Mouse (Mus musculus) testis, adult 2 months (tissue): ENCODE measurements at regions not wholly inside any gene's neighbourhood (a gene's known extent, or its start where the extent isn't known, plus 50 kb on each side); places are given as distances from the start of the nearest gene placed in this dataset.

Experiments
- CTCF ChIP-seq: fragments of 200-500 bp; IDR thresholded peaks from 2 replicates; pipeline ENCODE4 v1.5.1; 2012; ENCODE audit warnings: low read depth, mild to moderate bottlenecking, inconsistent platforms, low read length, moderate library complexity; ENCODE audit not compliant: control insufficient read depth, insufficient read depth, insufficient replicate concordance
- POLR2A ChIP-seq: fragments of 200-500 bp; IDR thresholded peaks from 2 replicates; pipeline ENCODE4 v1.6.1; 2012; ENCODE audit warnings: low read depth, mild to moderate bottlenecking, inconsistent platforms, low read length, moderate library complexity; ENCODE audit not compliant: control insufficient read depth

DNA sequence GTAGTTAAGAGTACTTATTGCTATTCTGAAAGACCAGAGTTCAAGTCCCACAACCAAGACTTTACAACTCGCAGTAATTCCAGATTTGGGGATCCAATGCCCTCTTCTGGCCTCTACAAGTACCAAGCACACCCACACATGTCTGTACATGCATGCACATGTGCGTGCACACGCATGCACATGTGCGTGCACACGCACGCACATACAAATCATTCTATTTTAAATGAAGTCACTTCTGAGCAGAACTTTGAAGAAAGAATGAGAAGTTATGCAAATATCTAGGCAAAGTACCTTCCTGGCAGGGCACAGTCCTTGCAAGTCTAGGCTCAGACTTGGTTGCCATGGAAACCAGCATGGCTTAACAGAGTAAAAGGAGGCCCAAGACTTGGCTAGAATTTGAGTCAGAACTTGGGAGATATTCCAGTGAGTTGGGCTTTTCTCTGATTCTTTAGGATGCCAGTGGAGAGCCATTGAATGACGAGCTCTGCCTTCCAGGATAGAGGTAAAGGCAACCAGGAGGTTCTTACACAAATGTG, 265.4 kb upstream of the Atp2b1 start:
- TF ChIP-seq POLR2A = no peak
- no peak for TF ChIP-seq CTCF
